Mouse (Mus musculus) embryonic facial prominence, embryonic 11.5 days (tissue): ENCODE data around the gene Pskh1. TPM values are rescaled to one million over a fixed set of nuclear protein-coding genes. Genes with fewer than 3 reads are reported as not detected.

ENCODE experiments used
- ATAC-seq: fragments of 200-750 bp; cut with Nextera tagmentation; replicated peaks from 2 replicates; pipeline ENCODE4 v1.8.0; 2017; ENCODE audit warnings: low read depth; ENCODE audit not compliant: insufficient number of reproducible peaks, low FRiP score, low TSS enrichment
- DNase-seq: peaks from one replicate; pipeline ENCODE4 v3.0.0-alpha.2; 2015; ENCODE audit warnings: low spot score
- H3K27ac ChIP-seq: fragments of 300-500 bp; sonication (generic); replicated peaks from 2 replicates; pipeline ENCODE4 v1.5.1; 2014; ENCODE audit warnings: mild to moderate bottlenecking, low read depth, low read length, control low read depth
- H3K27me3 ChIP-seq: fragments of 300-500 bp; sonication (generic); 2 replicates; pipeline ENCODE4 v1.6.1; 2014; ENCODE audit warnings: mild to moderate bottlenecking, low read length, moderate library complexity, mixed read lengths; ENCODE audit not compliant: control insufficient read depth, insufficient read depth
- H3K36me3 ChIP-seq: fragments of 300-500 bp; sonication (generic); replicated peaks from 2 replicates; pipeline ENCODE4 v1.6.1; 2014; ENCODE audit warnings: low read depth, mild to moderate bottlenecking, low read length, moderate library complexity, mixed read lengths; ENCODE audit not compliant: control insufficient read depth, insufficient read depth
- H3K4me1 ChIP-seq: fragments of 300-500 bp; sonication (generic); 2 replicates; pipeline ENCODE4 v1.6.1; 2014; ENCODE audit warnings: low read length, mixed read lengths; ENCODE audit not compliant: control insufficient read depth, insufficient read depth
- H3K4me2 ChIP-seq: fragments of 300-500 bp; sonication (generic); 2 replicates; pipeline ENCODE4 v1.6.1; 2014; ENCODE audit warnings: low read depth, mild to moderate bottlenecking, control low read depth, low read length, moderate library complexity
- H3K4me3 ChIP-seq: fragments of 300-500 bp; sonication (generic); 2 replicates; pipeline ENCODE4 v1.5.1; 2014; ENCODE audit warnings: low read depth, low read length, control low read depth
- H3K9ac ChIP-seq: fragments of 300-500 bp; sonication (generic); replicated peaks from 2 replicates; pipeline ENCODE4 v1.6.1; 2014; ENCODE audit warnings: mild to moderate bottlenecking, control low read depth, low read length
- H3K9me3 ChIP-seq: fragments of 300-500 bp; sonication (generic); replicated peaks from 2 replicates; pipeline ENCODE4 v1.6.1; 2016; ENCODE audit warnings: mild to moderate bottlenecking, low read length, inconsistent platforms, mixed read lengths; ENCODE audit not compliant: control insufficient read depth
- whole genome bisulfite sequencing: fragments of 180-500 bp; shearing (Covaris S2); extraction: QIAGEN DNeasy Blood & Tissue Kit; methylation state at CpG from one replicate; pipeline ENCODE4 v1.1.7; 2014; 5-methylcytosine and 5-hydroxymethylcytosine counted together
- polyA plus RNA-seq: library from polyadenylated mRNA; unstranded; fragments of >200 nt; fragmentation: Nextera tagmentation; extraction: Ambion mirVana; gene quantifications from 2 replicates; pipeline ENCODE4 v1.2.1, GENCODE M21; 2014

Gene Pskh1
- polyA plus RNA-seq, 1 experiment from 2014 or later, result 16.8 TPM

GRCm38 (mm10) chr8:105965266-105965904 is 65.1 kb downstream of the Pskh1 start:
- Histone ChIP-seq H3K4me3 (peak overlapping the region; percentile 74), H3K9me3 (no peaks in the 10 kb centered on the region), H3K4me1 (peaks cover 8% of the 10 kb centered on the region; the same call in 1 of the 2 replicates), H3K27ac (peak overlapping the region; percentile 65; the same call in 1 of the 2 replicates), H3K4me2 (peak overlapping the region; percentile 76), H3K36me3 (no peaks in the 10 kb centered on the region), H3K27me3 (no peaks in the 10 kb centered on the region), H3K9ac (peak overlapping the region; percentile 77)
- peak; percentile 47 for ATAC-seq
- peak; percentile 52 for DNase-seq
- WGBS, result 2% methylated on average over 32 of the region's 40 CpGs

DNA sequence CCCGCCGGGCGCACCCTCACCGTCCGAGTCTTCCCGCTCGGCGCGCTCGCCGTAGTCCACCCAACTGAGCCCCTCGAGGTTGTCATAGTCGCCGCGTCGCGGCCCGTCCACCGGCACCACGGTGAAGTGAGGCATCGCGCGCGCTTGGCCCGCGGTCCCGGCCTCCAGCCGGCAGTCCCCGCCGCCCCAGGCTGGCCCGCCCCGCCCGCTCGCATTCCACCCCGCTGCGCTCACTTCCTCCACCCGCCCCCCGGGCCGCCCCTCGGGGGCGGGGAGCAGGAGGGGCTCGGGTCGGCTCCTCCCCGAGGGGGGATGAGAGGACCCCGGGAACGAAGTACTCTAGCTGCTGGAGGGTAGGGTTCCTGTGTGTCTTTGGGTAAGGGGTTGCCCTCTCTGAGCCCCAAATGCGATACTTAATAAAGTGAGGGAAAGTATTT is 65.7 kb downstream of the Pskh1 start, which contains the start of gene Slc12a4:
Slc12a4 (minus strand) TSS at position 193 of the 437 bp plus-strand sequence.
- WGBS, result under 1% methylated on average over 47 of the region's 47 CpGs
- no peaks in the 10 kb centered on the region for H3K36me3 ChIP-seq
- ATAC-seq (peak; percentile 76), DNase-seq (peak; percentile 93)
- H3K4me2 ChIP-seq, result peak within 1 kb of the TSS; percentile 76
- H3K4me3 ChIP-seq, result peak within 1 kb of the TSS; percentile 74
- H3K4me1 ChIP-seq, result peaks cover 8% of the 10 kb centered on the region; the same call in 1 of the 2 replicates
- peak within 1 kb of the TSS; percentile 65; the same call in 1 of the 2 replicates for H3K27ac ChIP-seq
- H3K27me3 ChIP-seq, result no peaks in the 10 kb centered on the region
- peak within 1 kb of the TSS; percentile 77 for H3K9ac ChIP-seq
- H3K9me3 ChIP-seq, result no peaks in the 10 kb centered on the region

- no peaks in the 10 kb centered on the region for H3K27me3 ChIP-seq
- peak overlapping the region; percentile 2; the same call in 1 of the 2 replicates for H3K4me3 ChIP-seq
- WGBS, result 7% methylated on average over 19 of the region's 19 CpGs
- H3K9ac ChIP-seq, result peak overlapping the region; percentile 30
- ATAC-seq, result peak; percentile 11; the same call in 1 of the 2 replicates
- H3K36me3 ChIP-seq, result no peaks in the 10 kb centered on the region
- H3K4me2 ChIP-seq, result peak overlapping the region; percentile 76
- H3K27ac ChIP-seq, result no peak overlapping the region
- H3K9me3 ChIP-seq, result no peaks in the 10 kb centered on the region
- DNase-seq, result peak; percentile 69
- peaks cover 8% of the 10 kb centered on the region; the same call in 1 of the 2 replicates for H3K4me1 ChIP-seq
Measured at GRCm38 (mm10) chr8:105966692-105967311, 66.6 kb downstream of the Pskh1 start.

- 58% methylated on average over 1 of the region's 1 CpGs for WGBS
- H3K27me3 ChIP-seq, result no peaks in the 10 kb centered on the region
- no peak overlapping the region for H3K4me3 ChIP-seq
- H3K9ac ChIP-seq, result no peak overlapping the region
- no peak overlapping the region for H3K4me2 ChIP-seq
- no peak for ATAC-seq
- peaks cover 8% of the 10 kb centered on the region; the same call in 1 of the 2 replicates for H3K4me1 ChIP-seq
- no peaks in the 10 kb centered on the region for H3K9me3 ChIP-seq
- DNase-seq, result no peak
- no peaks in the 10 kb centered on the region for H3K36me3 ChIP-seq
- no peak overlapping the region for H3K27ac ChIP-seq
Measured at GRCm38 (mm10) chr8:105969367-105969766, 69.1 kb downstream of the Pskh1 start.

DNA sequence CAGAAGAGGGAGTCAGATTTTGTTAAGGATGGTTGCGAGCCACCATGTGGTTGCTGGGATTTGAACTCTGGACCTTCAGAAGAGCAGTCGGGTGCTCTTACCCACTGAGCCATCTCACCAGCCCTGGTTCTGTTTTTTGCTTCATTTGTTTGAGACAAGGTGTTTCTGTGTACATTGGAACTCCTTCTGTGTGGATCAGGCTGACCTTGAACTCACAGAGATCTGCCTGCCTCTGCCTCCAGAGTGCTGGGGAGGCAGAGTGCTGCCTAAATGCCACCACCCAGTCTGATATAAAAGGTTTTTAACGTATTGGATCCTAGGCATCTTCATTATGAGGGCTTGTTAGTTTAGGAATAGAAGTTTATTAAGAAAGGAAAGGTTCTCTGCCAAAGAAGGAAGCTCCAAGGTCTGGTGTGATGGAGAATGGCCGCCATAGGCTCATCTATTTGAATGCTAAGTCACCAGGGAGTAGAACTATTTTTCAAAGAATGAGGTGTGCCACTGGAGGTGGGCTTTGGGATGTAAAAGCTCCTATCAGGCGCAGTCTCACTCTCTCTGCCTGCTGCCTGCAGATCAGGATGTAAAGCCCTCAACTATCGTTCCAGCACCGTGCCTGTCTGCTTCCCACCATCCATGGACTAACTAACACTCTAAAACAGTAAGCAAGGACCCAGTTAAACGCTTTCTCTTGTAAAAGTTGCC is 70.9 kb downstream of the Pskh1 start:
- DNase-seq (no peak), ATAC-seq (no peak)
- Histone ChIP-seq H3K27ac (no peak overlapping the region), H3K4me1 (no peaks in the 10 kb centered on the region), H3K4me2 (no peak overlapping the region), H3K9ac (no peak overlapping the region), H3K9me3 (no peaks in the 10 kb centered on the region), H3K36me3 (no peaks in the 10 kb centered on the region), H3K4me3 (no peak overlapping the region), H3K27me3 (no peaks in the 10 kb centered on the region)
- 75% methylated on average over 8 of the region's 8 CpGs for WGBS

- H3K4me1 ChIP-seq, result no peaks in the 10 kb centered on the region
- no peaks in the 10 kb centered on the region for H3K27me3 ChIP-seq
- no peak overlapping the region for H3K4me3 ChIP-seq
- DNase-seq (no peak), ATAC-seq (no peak)
- H3K9ac ChIP-seq, result no peak overlapping the region
- no peaks in the 10 kb centered on the region for H3K36me3 ChIP-seq
- WGBS, result 61% methylated on average over 7 of the region's 7 CpGs
- no peaks in the 10 kb centered on the region for H3K9me3 ChIP-seq
- H3K4me2 ChIP-seq, result no peak overlapping the region
- no peak overlapping the region for H3K27ac ChIP-seq
Measured at GRCm38 (mm10) chr8:105975363-105975762, 75.1 kb downstream of the Pskh1 start.

DNA sequence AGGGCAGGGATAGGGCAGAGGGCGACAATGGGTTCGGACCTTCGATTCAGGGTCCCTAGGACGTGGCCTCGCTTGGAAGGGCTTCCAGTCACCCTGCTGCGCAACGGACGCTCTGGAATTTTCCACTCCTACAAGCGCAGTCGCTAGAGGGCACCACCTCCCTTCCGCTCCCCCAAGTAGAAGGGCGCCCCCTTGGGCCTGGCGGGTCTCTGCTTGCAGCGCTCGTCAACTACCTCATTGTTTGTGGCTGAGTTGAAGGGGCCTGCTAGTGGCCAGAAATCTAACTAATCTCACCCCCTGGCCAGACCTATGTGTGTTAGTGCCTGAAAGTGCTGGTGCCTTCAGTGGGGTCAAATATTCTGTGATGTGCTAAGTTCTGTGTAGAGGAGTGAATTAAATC is 79.1 kb downstream of the Pskh1 start, which contains the start of gene Dpep3:
Dpep3 (minus strand) TSS at position 105 of the 400 bp plus-strand sequence.
- no peak within 1 kb of the TSS for H3K4me2 ChIP-seq
- no peak for ATAC-seq
- no peaks in the 10 kb centered on the region for H3K27me3 ChIP-seq
- H3K27ac ChIP-seq, result no peak within 1 kb of the TSS
- 89% methylated on average over 15 of the region's 15 CpGs for WGBS
- no peaks in the 10 kb centered on the region for H3K36me3 ChIP-seq
- no peaks in the 10 kb centered on the region for H3K9me3 ChIP-seq
- H3K4me1 ChIP-seq, result no peaks in the 10 kb centered on the region
- DNase-seq, result no peak
- no peak within 1 kb of the TSS for H3K4me3 ChIP-seq
- no peak within 1 kb of the TSS for H3K9ac ChIP-seq
